Mouse (Mus musculus) gastrocnemius, adult 18-20 months (tissue): ENCODE measurements at regions not wholly inside any gene's neighbourhood (a gene's known extent, or its start where the extent isn't known, plus 50 kb on each side); places are given as distances from the start of the nearest gene placed in this dataset.

ENCODE experiments used
- DNase-seq: peaks from one replicate; pipeline ENCODE4 v3.0.0; 2021; ENCODE audit warnings: low spot score

DNA sequence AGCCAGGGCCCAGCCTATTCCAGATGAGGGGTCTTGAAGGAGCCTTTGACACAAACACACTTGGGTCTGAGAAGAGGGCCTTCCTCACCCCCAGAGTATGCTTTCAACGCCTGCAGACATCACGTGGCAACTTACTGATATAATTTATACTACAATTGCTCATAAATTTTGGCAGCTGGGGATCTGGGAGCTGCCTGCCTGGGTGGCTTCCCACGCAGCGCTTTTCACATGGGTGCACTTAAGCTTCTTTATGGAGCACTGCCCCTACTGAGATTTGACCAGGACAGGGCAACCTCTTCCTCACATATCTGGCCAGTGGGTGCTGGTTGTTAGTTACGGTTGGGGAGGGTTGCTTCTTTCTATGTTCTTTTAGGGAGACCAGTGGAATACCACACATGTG, 61.6 kb downstream of the Spesp1 start:
- DNase-seq: no peak

DNA sequence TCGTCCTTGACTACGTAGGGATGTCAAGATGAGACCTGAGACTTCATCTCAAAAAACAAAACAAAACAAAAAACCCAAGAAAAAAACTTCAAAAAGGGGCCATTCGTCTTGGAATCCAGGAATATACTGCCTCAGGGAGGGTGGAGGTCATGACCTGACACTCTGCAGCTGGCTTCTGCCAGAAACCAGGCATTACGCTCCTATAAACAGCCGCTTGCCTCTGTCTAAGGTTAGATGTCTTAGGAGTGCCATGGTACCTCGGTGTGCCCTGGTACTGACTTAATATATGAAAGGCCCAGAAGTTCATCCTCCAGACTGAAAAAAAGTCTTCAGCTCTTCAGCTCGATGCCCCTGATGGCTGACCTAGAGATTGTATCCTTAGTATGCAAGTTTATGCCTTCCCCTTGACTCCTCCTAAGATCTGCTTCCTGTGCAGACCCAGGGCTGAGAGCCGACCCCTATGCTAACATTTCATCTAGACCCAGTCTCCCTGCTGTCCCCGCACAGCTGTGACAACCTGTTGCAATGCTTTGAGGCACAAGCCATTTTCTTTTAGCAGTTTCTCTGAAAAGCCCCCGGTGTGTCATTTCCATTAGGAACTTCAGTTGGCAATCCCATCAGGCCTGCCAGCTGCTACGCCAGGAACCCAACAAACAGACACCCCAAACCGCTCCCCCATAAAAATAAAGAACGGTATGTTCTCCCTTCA, 66.7 kb downstream of the Spesp1 start:
- no peak for DNase-seq

- DNase-seq: no peak
Measured at GRCm38 (mm10) chr9:62214546-62214945, 67.5 kb downstream of the Spesp1 start.

DNA sequence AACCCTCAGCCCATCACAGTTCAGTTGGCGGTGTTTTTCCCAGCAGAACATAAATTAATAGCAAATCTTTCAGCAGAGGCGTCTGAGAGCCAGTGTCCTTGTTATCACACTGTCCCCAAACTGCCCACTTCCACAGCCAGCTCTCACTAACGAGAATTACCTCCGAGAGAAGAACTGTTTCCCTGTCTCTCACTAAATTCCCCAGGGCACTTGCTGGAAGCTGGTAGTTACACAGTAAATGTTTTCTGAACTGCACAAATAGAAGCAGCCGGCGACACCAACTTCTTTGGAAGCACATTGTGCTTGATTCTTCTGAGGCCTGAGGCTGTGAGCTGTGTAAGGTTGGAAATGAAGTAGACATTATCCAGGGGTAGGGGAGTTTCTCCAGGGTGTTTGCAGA, 69.4 kb downstream of the Spesp1 start:
- no peak for DNase-seq

DNA sequence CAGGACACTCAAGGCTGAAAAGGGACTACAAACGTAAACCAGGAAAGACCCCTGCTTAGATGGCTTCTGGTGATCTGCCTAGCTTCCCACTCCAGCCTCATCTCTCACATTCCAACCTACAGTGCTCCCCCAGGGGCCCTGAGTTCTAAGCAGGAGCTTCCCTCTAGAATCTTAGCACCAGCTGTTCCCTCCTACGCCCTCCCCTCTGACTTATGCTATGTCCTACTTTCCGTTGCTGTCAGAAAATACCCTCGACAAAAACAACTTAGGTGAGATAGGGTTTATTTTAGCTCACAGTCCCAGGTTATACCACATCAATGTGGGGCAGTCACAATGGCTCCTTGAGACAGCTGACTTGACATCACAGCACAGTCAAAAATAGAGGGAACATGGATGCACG, 71.2 kb downstream of the Spesp1 start:
- no peak for DNase-seq

- no peak for DNase-seq
Measured at GRCm38 (mm10) chr9:62208436-62208835, 73.6 kb downstream of the Spesp1 start.

DNA sequence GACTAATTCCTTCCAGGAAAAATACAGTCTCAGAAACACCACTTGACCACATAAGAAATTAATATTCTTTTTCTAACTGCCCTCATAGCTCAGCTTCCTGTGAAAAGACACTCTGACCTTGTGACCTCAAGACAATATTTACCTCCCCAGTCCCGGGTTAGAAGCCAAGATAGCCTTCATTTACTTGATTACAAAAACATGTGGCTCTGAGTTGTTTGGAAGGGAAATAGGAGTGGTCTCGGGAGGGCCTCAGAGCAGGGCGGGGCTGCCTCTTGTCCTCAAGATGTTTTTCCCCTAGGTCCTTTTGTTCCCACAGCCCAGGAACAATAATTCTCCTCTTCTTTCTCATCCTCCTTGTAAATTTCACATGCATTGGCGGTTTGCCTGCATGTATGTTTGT, 76.7 kb downstream of the Spesp1 start:
- DNase-seq: peak; percentile 46

DNA sequence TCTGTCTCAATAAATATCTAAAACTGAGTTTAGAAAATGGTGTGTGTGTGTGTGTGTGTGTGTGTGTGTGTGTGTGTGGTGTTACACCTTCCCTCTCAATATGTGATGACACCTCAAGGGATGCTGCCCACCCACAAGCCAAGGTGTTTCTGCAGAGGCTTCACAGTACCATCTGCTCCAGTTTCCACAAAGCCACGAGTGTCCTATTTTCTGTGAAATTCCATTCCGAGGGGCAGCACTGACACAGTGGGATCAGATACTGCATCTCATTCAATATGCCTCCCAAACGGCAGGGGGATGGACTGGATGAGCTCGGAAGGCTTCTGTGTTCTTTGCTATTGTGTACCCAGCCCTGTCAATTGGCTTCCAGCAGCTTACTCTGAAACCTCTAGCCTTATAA, 78.5 kb downstream of the Spesp1 start:
- DNase-seq: no peak

- no peak for DNase-seq
Measured at GRCm38 (mm10) chr9:62202331-62202730, 79.7 kb downstream of the Spesp1 start.

- no peak for DNase-seq
Measured at GRCm38 (mm10) chr9:62197486-62197885, 75.0 kb upstream of the Glce start.

- DNase-seq: no peak
Measured at GRCm38 (mm10) chr9:62192424-62192892, 70.0 kb upstream of the Glce start.

GRCm38 (mm10) chr9:62190474-62190873, 68.0 kb upstream of the Glce start:
- peak; percentile 24 for DNase-seq

- DNase-seq: no peak
Measured at GRCm38 (mm10) chr9:62188835-62189234, 66.4 kb upstream of the Glce start.

- no peak for DNase-seq
Measured at GRCm38 (mm10) chr9:62188379-62188778, 65.9 kb upstream of the Glce start.

DNA sequence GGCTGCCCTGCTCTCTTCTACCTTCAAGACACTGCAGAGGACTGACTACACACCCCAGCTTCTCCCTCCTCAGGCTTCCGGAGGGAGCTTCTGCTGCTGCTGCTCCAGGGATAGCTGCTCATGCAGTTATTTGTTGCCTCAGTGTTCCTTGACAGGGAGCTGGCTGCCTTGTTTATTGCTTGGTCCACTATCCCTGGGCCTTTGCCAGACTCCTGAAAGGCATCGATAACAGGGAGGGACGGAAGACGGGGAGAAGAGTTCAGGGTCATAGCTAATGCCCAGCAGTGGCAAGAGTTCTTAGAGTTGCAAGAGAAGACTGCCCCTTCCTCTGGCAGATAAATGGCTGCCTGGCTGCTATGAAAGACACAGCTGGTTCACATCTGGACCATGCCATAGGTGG, 64.4 kb upstream of the Glce start:
- no peak for DNase-seq

DNA sequence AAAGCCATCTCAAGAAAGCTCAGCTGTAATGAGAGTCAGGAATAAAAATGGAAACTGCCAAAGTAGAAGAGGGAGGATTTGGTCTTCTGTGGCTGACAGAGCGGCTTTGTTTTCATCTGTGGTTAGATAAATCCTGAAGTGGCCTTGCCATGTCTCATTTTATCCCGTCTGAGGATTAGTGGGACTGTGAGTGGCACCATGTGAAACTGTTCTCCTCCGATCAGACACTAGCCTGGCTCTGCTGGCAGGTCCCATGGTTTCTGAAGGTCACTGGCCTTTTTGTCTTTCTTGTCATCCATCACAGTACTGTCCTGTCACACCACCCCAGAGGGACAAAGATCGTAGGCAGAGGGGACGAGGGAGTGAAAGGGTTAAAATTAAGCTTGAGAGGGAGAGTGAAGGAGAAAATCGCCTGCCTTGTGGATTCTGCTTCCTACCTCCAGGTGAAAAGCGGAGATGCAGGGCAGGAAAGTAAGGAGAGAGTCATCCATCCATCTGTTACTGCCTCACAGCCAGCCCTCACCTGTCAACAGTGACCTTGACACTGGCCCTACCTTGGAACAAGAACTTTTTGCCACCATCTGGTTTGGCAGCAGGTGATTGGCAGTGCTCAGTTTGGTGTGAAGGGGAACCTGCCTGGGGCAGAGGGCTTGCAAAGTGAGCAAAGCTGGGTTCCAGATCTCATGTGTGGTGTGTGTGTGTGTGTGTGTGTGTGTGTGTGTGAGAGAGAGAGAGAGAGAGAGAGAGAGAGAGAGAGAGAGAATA, 63.2 kb upstream of the Glce start:
- DNase-seq: no peak

DNA sequence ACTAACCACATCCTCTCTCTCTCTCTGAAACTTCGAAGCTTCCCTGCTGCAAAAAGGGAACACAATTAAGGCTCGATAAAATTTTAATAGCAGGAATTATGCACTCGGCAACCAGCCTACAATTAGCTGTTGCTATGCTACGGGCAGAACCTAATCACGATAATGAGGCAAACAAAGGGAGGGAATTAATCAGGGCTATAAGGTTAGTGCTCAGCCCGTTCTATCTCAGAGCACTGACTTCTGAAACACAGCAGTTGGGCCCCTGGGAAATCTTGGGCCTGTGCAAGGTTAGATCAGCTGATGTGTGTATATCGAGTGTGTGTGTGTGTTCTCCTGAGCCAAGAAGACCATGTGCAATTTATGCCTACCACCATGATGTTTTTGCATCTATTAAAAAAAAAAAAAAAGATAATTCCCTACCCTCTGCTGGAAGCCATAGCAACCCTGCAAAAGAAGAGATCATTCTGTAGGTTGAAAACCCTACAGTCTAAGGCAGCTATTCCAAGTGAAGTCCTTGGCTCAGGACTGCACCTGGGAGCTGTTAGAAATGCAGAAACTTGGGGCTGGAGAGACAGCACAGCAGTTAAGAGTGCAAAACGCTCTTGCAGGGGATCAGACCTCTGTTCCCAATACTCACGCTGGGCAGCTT, 58.9 kb upstream of the Glce start:
- no peak for DNase-seq

DNA sequence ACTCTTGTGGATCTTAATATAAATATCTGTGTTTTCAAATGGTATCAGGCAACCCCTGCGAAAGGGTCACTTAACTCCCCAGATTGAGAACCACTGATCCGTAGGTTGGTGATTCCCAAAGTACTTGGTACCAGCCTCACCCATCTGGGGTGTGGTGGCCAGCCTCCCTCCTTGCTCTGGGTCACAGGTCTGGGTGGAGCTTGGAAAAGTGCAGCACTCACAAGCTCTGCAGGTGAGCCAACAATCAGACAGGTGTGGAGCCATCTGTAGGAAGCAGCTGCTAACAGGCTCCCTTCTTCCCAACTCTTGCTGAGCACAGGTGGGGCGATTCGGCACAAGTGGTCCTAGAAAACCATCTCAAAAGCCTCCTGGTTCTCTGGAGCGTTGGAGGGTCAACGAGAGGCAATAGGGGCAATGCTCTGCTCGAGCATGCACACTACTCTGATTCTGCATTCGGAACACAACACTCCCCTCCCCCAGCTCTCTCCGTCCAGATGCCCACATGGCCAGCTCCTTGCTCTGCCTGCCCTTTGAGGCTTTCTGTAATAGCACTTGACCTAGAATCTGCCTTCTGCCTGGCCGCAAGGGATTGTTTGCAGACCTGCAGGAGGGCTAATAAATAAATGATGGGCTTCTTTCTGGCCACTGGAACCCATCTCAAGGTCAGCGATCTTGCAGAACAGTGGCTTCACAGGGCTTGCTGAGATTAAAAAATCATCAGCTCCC, 58.2 kb upstream of the Glce start:
- DNase-seq: no peak

GRCm38 (mm10) chr9:62174651-62175050, 52.2 kb upstream of the Glce start:
- DNase-seq: no peak
